Mouse (Mus musculus) liver, embryonic 11.5 days (tissue): ENCODE measurements around the gene Dkkl1. TPM values are rescaled to one million over a fixed set of nuclear protein-coding genes. Genes with fewer than 3 reads are reported as not detected.

Experiments used
- ATAC-seq: fragments of 200-750 bp; cut with Nextera tagmentation; replicated peaks from 2 replicates; pipeline ENCODE4 v1.8.0; 2017; ENCODE audit warnings: moderate number of reproducible peaks, mild to moderate bottlenecking, moderate TSS enrichment, moderate library complexity; ENCODE audit not compliant: low FRiP score
- DNase-seq: peaks from one replicate; pipeline ENCODE4 v3.0.0-alpha.2; 2017; ENCODE audit warnings: low spot score
- H3K27ac ChIP-seq: fragments of 300-500 bp; sonication (generic); 2 replicates; pipeline ENCODE4 v1.5.1; 2014; ENCODE audit warnings: mild to moderate bottlenecking, low read depth, low read length, control low read depth
- H3K27me3 ChIP-seq: fragments of 300-500 bp; sonication (generic); replicated peaks from 2 replicates; pipeline ENCODE4 v1.6.1; 2014; ENCODE audit warnings: low read length, mixed read lengths; ENCODE audit not compliant: control insufficient read depth, insufficient read depth
- H3K36me3 ChIP-seq: fragments of 300-500 bp; sonication (generic); 2 replicates; pipeline ENCODE4 v1.6.1; 2014; ENCODE audit warnings: mild to moderate bottlenecking, low read length, moderate library complexity, mixed read lengths; ENCODE audit not compliant: control insufficient read depth, insufficient read depth
- H3K4me1 ChIP-seq: fragments of 300-500 bp; sonication (generic); replicated peaks from 2 replicates; pipeline ENCODE4 v1.6.1; 2014; ENCODE audit warnings: low read length, mixed read lengths; ENCODE audit not compliant: control insufficient read depth, insufficient read depth
- H3K4me2 ChIP-seq: fragments of 300-500 bp; sonication (generic); 2 replicates; pipeline ENCODE4 v1.6.1; 2014; ENCODE audit warnings: mild to moderate bottlenecking, control low read depth, moderate library complexity
- H3K4me3 ChIP-seq: fragments of 300-500 bp; sonication (generic); 2 replicates; pipeline ENCODE4 v1.5.1; 2014; ENCODE audit warnings: low read depth, low read length, control low read depth
- H3K9ac ChIP-seq: fragments of 300-500 bp; sonication (generic); 2 replicates; pipeline ENCODE4 v1.6.1; 2014; ENCODE audit warnings: low read depth, low read length, control low read depth
- H3K9me3 ChIP-seq: fragments of 300-500 bp; sonication (generic); 2 replicates; pipeline ENCODE4 v1.6.1; 2016; ENCODE audit warnings: low read length, inconsistent platforms, mixed read lengths; ENCODE audit not compliant: control insufficient read depth
- WGBS: fragments of 180-500 bp; shearing (Covaris S2); extraction: QIAGEN DNeasy Blood & Tissue Kit; methylation state at CpG from one replicate; pipeline ENCODE4 v1.1.7; 2014; 5-methylcytosine and 5-hydroxymethylcytosine counted together
- polyA plus RNA-seq: library from polyadenylated mRNA; unstranded; fragments of >200 nt; fragmentation: Nextera tagmentation; extraction: Ambion mirVana; gene quantifications from 2 replicates; pipeline ENCODE4 v1.2.1, GENCODE M21; 2014

The Dkkl1 gene
- polyA plus RNA-seq, 1 experiment from 2014 or later, result 2.8 TPM

GRCm38 (mm10) chr7:45172974-45173373 is 39.0 kb downstream of the Dkkl1 start:
- no peak overlapping the region for H3K9ac ChIP-seq
- WGBS, result 52% methylated on average over 7 of the region's 7 CpGs
- H3K9me3 ChIP-seq, result peaks cover 18% of the 10 kb centered on the region
- H3K4me3 ChIP-seq, result no peak overlapping the region
- H3K4me1 ChIP-seq, result 0 out of 2 replicates have a peak, but pooled peaks cover 3% of the 10 kb centered on the region
- no peak for DNase-seq
- no peak overlapping the region for H3K4me2 ChIP-seq
- peaks cover 70% of the 10 kb centered on the region for H3K27me3 ChIP-seq
- H3K27ac ChIP-seq, result no peak overlapping the region
- H3K36me3 ChIP-seq, result no peaks in the 10 kb centered on the region
- no peak for ATAC-seq

- H3K4me2 ChIP-seq, result no peak overlapping the region
- H3K27ac ChIP-seq, result no peak overlapping the region
- no peak overlapping the region for H3K9ac ChIP-seq
- WGBS, result 83% methylated on average over 3 of the region's 3 CpGs
- no peaks in the 10 kb centered on the region for H3K36me3 ChIP-seq
- no peak for ATAC-seq
- no peak for DNase-seq
- peaks cover 70% of the 10 kb centered on the region for H3K27me3 ChIP-seq
- H3K4me1 ChIP-seq, result no peaks in the 10 kb centered on the region
- no peak overlapping the region for H3K4me3 ChIP-seq
- peaks cover 18% of the 10 kb centered on the region for H3K9me3 ChIP-seq
Measured at GRCm38 (mm10) chr7:45169495-45169894, 42.5 kb downstream of the Dkkl1 start.

GRCm38 (mm10) chr7:45168656-45169055 is 43.3 kb downstream of the Dkkl1 start:
- WGBS, result 8% methylated on average over 24 of the region's 24 CpGs
- H3K4me3 ChIP-seq, result no peak overlapping the region

GRCm38 (mm10) chr7:45167761-45168445 is 44.0 kb downstream of the Dkkl1 start:
- Histone ChIP-seq H3K4me2 (no peak overlapping the region), H3K9me3 (peaks cover 18% of the 10 kb centered on the region), H3K36me3 (no peaks in the 10 kb centered on the region), H3K4me3 (no peak overlapping the region), H3K27me3 (peaks cover 79% of the 10 kb centered on the region), H3K4me1 (peaks cover 4% of the 10 kb centered on the region), H3K9ac (no peak overlapping the region), H3K27ac (no peak overlapping the region; the same call in 1 of the 2 replicates)
- ATAC-seq (no peak), DNase-seq (no peak)
- 6% methylated on average over 19 of the region's 19 CpGs for WGBS

More at GRCm38 (mm10) chr7:45168656-45169055, 43.3 kb downstream of the Dkkl1 start:
- peaks cover 18% of the 10 kb centered on the region for H3K9me3 ChIP-seq
- no peak overlapping the region for H3K4me2 ChIP-seq
- H3K4me1 ChIP-seq, result peaks cover 4% of the 10 kb centered on the region
- no peaks in the 10 kb centered on the region for H3K36me3 ChIP-seq
- no peak overlapping the region for H3K9ac ChIP-seq
- H3K27me3 ChIP-seq, result peaks cover 75% of the 10 kb centered on the region
- DNase-seq, result no peak
- no peak for ATAC-seq
- no peak overlapping the region for H3K27ac ChIP-seq

GRCm38 (mm10) chr7:45166950-45167401 is 45.0 kb downstream of the Dkkl1 start:
- peaks cover 18% of the 10 kb centered on the region for H3K9me3 ChIP-seq
- ATAC-seq (no peak), DNase-seq (no peak)
- H3K4me2 ChIP-seq, result no peak overlapping the region
- no peak overlapping the region for H3K27ac ChIP-seq
- H3K4me3 ChIP-seq, result no peak overlapping the region
- 19% methylated on average over 10 of the region's 10 CpGs for WGBS
- no peak overlapping the region for H3K9ac ChIP-seq
- peaks cover 9% of the 10 kb centered on the region for H3K4me1 ChIP-seq
- no peaks in the 10 kb centered on the region for H3K36me3 ChIP-seq
- H3K27me3 ChIP-seq, result peaks cover 81% of the 10 kb centered on the region

- 51% methylated on average over 11 of the region's 11 CpGs for WGBS
- no peak for DNase-seq
- ATAC-seq, result no peak
- Histone ChIP-seq H3K27me3 (peaks cover 75% of the 10 kb centered on the region), H3K9me3 (peaks cover 14% of the 10 kb centered on the region), H3K4me2 (no peak overlapping the region), H3K4me1 (peaks cover 9% of the 10 kb centered on the region), H3K27ac (no peak overlapping the region), H3K36me3 (no peaks in the 10 kb centered on the region; the same call in 1 of the 2 replicates), H3K9ac (no peak overlapping the region), H3K4me3 (no peak overlapping the region)
Measured at GRCm38 (mm10) chr7:45165701-45166100, 46.2 kb downstream of the Dkkl1 start.

GRCm38 (mm10) chr7:45164833-45165232 is 47.1 kb downstream of the Dkkl1 start:
- H3K27me3 ChIP-seq, result peaks cover 75% of the 10 kb centered on the region
- no peak overlapping the region for H3K9ac ChIP-seq
- H3K4me1 ChIP-seq, result peaks cover 9% of the 10 kb centered on the region
- H3K27ac ChIP-seq, result no peak overlapping the region
- ATAC-seq (no peak), DNase-seq (no peak)
- H3K9me3 ChIP-seq, result peaks cover 11% of the 10 kb centered on the region
- H3K4me3 ChIP-seq, result no peak overlapping the region
- H3K4me2 ChIP-seq, result no peak overlapping the region
- H3K36me3 ChIP-seq, result no peaks in the 10 kb centered on the region; the same call in 1 of the 2 replicates
- 55% methylated on average over 5 of the region's 5 CpGs for WGBS

- peaks cover 3% of the 10 kb centered on the region for H3K9me3 ChIP-seq
- DNase-seq (no peak), ATAC-seq (0 out of 2 replicates have a peak, but pooled peaks have one; percentile 30)
- peaks cover 2% of the 10 kb centered on the region; the same call in 1 of the 2 replicates for H3K36me3 ChIP-seq
- H3K9ac ChIP-seq, result peak within 1 kb of the TSS; percentile 54; the same call in 1 of the 2 replicates
- peaks cover 9% of the 10 kb centered on the region for H3K4me1 ChIP-seq
- H3K4me2 ChIP-seq, result peak within 1 kb of the TSS; percentile 83
- WGBS, result 2% methylated on average over 40 of the region's 41 CpGs
- H3K4me3 ChIP-seq, result peak within 1 kb of the TSS; percentile 59
- peaks cover 66% of the 10 kb centered on the region for H3K27me3 ChIP-seq
- H3K27ac ChIP-seq, result no peak within 1 kb of the TSS
Measured at GRCm38 (mm10) chr7:45163735-45164490, 48.0 kb downstream of the Dkkl1 start, which contains the start of gene Slc17a7. Slc17a7 (plus strand) TSS chr7:45163949.
